Mouse (Mus musculus) lung, postnatal 0 days (tissue): Measurements from ENCODE around the gene Bax.

Source experiments
- CTCF ChIP-seq: IDR thresholded peaks from 2 replicates; pipeline ENCODE4 v1.5.1; 2016; ENCODE audit warnings: antibody characterized with exemption, mild to moderate bottlenecking
- EP300 ChIP-seq: IDR thresholded peaks from 2 replicates; pipeline ENCODE4 v1.6.1; 2016; ENCODE audit warnings: antibody characterized with exemption, mild to moderate bottlenecking, control low read depth

GRCm38 (mm10) chr7:45465549-45465948 lies 1.1 kb downstream of the Bax start:
- TF ChIP-seq EP300 (no peak), CTCF (no peak; the same call in 1 of the 2 replicates)
